Mouse (Mus musculus): ENCODE measurements around the gene Vsnl1. TPM values are rescaled to one million over a fixed set of nuclear protein-coding genes. Genes with fewer than 3 reads are reported as not detected.

Gene Vsnl1
- polyA plus RNA-seq, 1 experiment from 2014 or later, result 16.9 TPM

- no peak overlapping the region for H3K9ac ChIP-seq (replicated peaks)
- H3K4me1 ChIP-seq (replicated peaks), result no peaks in the 10 kb centered on the region
- no peaks in the 10 kb centered on the region for H3K9me3 ChIP-seq
- no peak overlapping the region for H3K27ac ChIP-seq
- H3K27me3 ChIP-seq, result no peaks in the 10 kb centered on the region
- no peak for ATAC-seq
- H3K4me3 ChIP-seq (replicated peaks), result no peak overlapping the region
- no peak overlapping the region for H3K4me2 ChIP-seq (replicated peaks)
- H3K36me3 ChIP-seq, result peaks cover 35% of the 10 kb centered on the region
- WGBS, result 71% methylated on average over 6 of the region's 6 CpGs
Observed at GRCm38 (mm10) chr12:11317671-11318070, 118.7 kb downstream of the Vsnl1 start.

- Histone ChIP-seq H3K4me1 (replicated peaks) (no peaks in the 10 kb centered on the region), H3K27me3 (no peaks in the 10 kb centered on the region), H3K9me3 (no peaks in the 10 kb centered on the region), H3K4me3 (replicated peaks) (no peak overlapping the region), H3K27ac (no peak overlapping the region), H3K4me2 (replicated peaks) (no peak overlapping the region), H3K36me3 (peaks cover 38% of the 10 kb centered on the region), H3K9ac (replicated peaks) (no peak overlapping the region)
- 68% methylated on average over 1 of the region's 1 CpGs for WGBS
- no peak for ATAC-seq
Observed at GRCm38 (mm10) chr12:11313840-11314239, 122.6 kb downstream of the Vsnl1 start.

- H3K4me3 ChIP-seq (replicated peaks), result no peak overlapping the region
- no peak overlapping the region for H3K27ac ChIP-seq
- H3K4me2 ChIP-seq (replicated peaks), result no peak overlapping the region
- peaks cover 44% of the 10 kb centered on the region for H3K36me3 ChIP-seq
- H3K4me1 ChIP-seq (replicated peaks), result no peaks in the 10 kb centered on the region
- WGBS, result 94% methylated on average over 2 of the region's 2 CpGs
- H3K9ac ChIP-seq (replicated peaks), result no peak overlapping the region
- ATAC-seq, result no peak
- H3K9me3 ChIP-seq, result no peaks in the 10 kb centered on the region
- H3K27me3 ChIP-seq, result no peaks in the 10 kb centered on the region
Observed at GRCm38 (mm10) chr12:11311106-11311505, 125.3 kb downstream of the Vsnl1 start.

GRCm38 (mm10) chr12:11306753-11307645 lies 129.4 kb downstream of the Vsnl1 start:
- no peak for ATAC-seq
- peaks cover 59% of the 10 kb centered on the region for H3K36me3 ChIP-seq
- no peak overlapping the region for H3K27ac ChIP-seq
- H3K27me3 ChIP-seq, result no peaks in the 10 kb centered on the region
- H3K4me3 ChIP-seq (replicated peaks), result no peak overlapping the region
- H3K4me1 ChIP-seq (replicated peaks), result no peaks in the 10 kb centered on the region
- H3K4me2 ChIP-seq (replicated peaks), result no peak overlapping the region
- WGBS, result 93% methylated on average over 8 of the region's 8 CpGs
- H3K9me3 ChIP-seq, result no peaks in the 10 kb centered on the region
- no peak overlapping the region for H3K9ac ChIP-seq (replicated peaks)

GRCm38 (mm10) chr12:11300858-11301257 lies 135.6 kb downstream of the Vsnl1 start:
- ATAC-seq, result no peak
- Histone ChIP-seq H3K27ac (no peak overlapping the region), H3K9ac (replicated peaks) (no peak overlapping the region), H3K36me3 (peaks cover 63% of the 10 kb centered on the region), H3K4me2 (replicated peaks) (no peak overlapping the region), H3K4me1 (replicated peaks) (no peaks in the 10 kb centered on the region), H3K27me3 (no peaks in the 10 kb centered on the region), H3K4me3 (replicated peaks) (no peak overlapping the region), H3K9me3 (no peaks in the 10 kb centered on the region)
- WGBS, result 98% methylated on average over 1 of the region's 1 CpGs

GRCm38 (mm10) chr12:11286382-11286781 lies 150.0 kb downstream of the Vsnl1 start:
- no peak overlapping the region for H3K4me3 ChIP-seq (replicated peaks)
- no peak for ATAC-seq
- WGBS, result 96% methylated on average over 2 of the region's 2 CpGs
- no peaks in the 10 kb centered on the region for H3K27me3 ChIP-seq
- no peak overlapping the region for H3K9ac ChIP-seq (replicated peaks)
- H3K4me1 ChIP-seq (replicated peaks), result no peaks in the 10 kb centered on the region
- H3K36me3 ChIP-seq, result peaks cover 47% of the 10 kb centered on the region
- H3K9me3 ChIP-seq, result no peaks in the 10 kb centered on the region
- H3K4me2 ChIP-seq (replicated peaks), result no peak overlapping the region
- H3K27ac ChIP-seq, result no peak overlapping the region

GRCm38 (mm10) chr12:11281584-11281983 lies 154.8 kb downstream of the Vsnl1 start:
- Histone ChIP-seq H3K36me3 (peaks cover 60% of the 10 kb centered on the region), H3K4me3 (replicated peaks) (no peak overlapping the region), H3K9ac (replicated peaks) (no peak overlapping the region), H3K9me3 (no peaks in the 10 kb centered on the region), H3K4me1 (replicated peaks) (no peaks in the 10 kb centered on the region), H3K4me2 (replicated peaks) (no peak overlapping the region), H3K27me3 (no peaks in the 10 kb centered on the region), H3K27ac (no peak overlapping the region)
- ATAC-seq, result no peak
- WGBS, result 92% methylated on average over 2 of the region's 2 CpGs

GRCm38 (mm10) chr12:11279886-11280285 lies 156.5 kb downstream of the Vsnl1 start:
- Histone ChIP-seq H3K36me3 (peaks cover 51% of the 10 kb centered on the region), H3K9ac (replicated peaks) (no peak overlapping the region), H3K27ac (no peak overlapping the region), H3K4me1 (replicated peaks) (no peaks in the 10 kb centered on the region), H3K4me3 (replicated peaks) (no peak overlapping the region), H3K4me2 (replicated peaks) (no peak overlapping the region), H3K27me3 (no peaks in the 10 kb centered on the region), H3K9me3 (no peaks in the 10 kb centered on the region)
- WGBS, result 91% methylated on average over 3 of the region's 3 CpGs
- no peak for ATAC-seq

- peaks cover 54% of the 10 kb centered on the region for H3K36me3 ChIP-seq
- no peak overlapping the region for H3K27ac ChIP-seq
- H3K4me1 ChIP-seq (replicated peaks), result no peaks in the 10 kb centered on the region
- no peaks in the 10 kb centered on the region for H3K9me3 ChIP-seq
- H3K4me3 ChIP-seq (replicated peaks), result no peak overlapping the region
- no peak overlapping the region for H3K9ac ChIP-seq (replicated peaks)
- 94% methylated on average over 6 of the region's 6 CpGs for WGBS
- no peaks in the 10 kb centered on the region for H3K27me3 ChIP-seq
- no peak for ATAC-seq
- H3K4me2 ChIP-seq (replicated peaks), result no peak overlapping the region
Observed at GRCm38 (mm10) chr12:11277207-11277606, 159.2 kb downstream of the Vsnl1 start.

- no peaks in the 10 kb centered on the region for H3K4me1 ChIP-seq (replicated peaks)
- H3K27me3 ChIP-seq, result no peaks in the 10 kb centered on the region
- no peak overlapping the region for H3K4me3 ChIP-seq (replicated peaks)
- ATAC-seq, result no peak
- no peak overlapping the region for H3K27ac ChIP-seq
- WGBS, result 98% methylated on average over 2 of the region's 2 CpGs
- H3K9me3 ChIP-seq, result no peaks in the 10 kb centered on the region
- H3K9ac ChIP-seq (replicated peaks), result no peak overlapping the region
- no peak overlapping the region for H3K4me2 ChIP-seq (replicated peaks)
- peaks cover 51% of the 10 kb centered on the region for H3K36me3 ChIP-seq
Observed at GRCm38 (mm10) chr12:11276632-11277031, 159.8 kb downstream of the Vsnl1 start.
